Mouse (Mus musculus) heart, postnatal 36 days (tissue): ENCODE measurements around the gene Tnfrsf26. TPM values are rescaled to one million over a fixed set of nuclear protein-coding genes. Genes with fewer than 3 reads are reported as not detected.

Experiments used
- DNase-seq, 2 experiments: peaks; one replicate each; pipeline ENCODE4 v3.0.0; 2021 to 2022
- intact Hi-C: fragments of 180-260 bp; cut with DNase I; formaldehyde crosslinking; loops from one replicate; pipeline ENCODE4 v1.15.1; 2025
- microRNA-seq, 2 experiments: library from miRNA; unstranded; fragments of <30 nt; microRNA quantifications; one replicate each; pipeline ENCODE4 v1.2.0; 2021; ENCODE audit warnings: borderline number of aligned reads in 2 of 2
- total RNA-seq, 2 experiments: library from RNA; stranded (reverse); gene quantifications; 2 replicates each; pipeline ENCODE4 v1.2.3; 2021

Tnfrsf26 gene
- total RNA-seq, 2 experiments from 2014 or later: 0.44 to 0.81 TPM

DNA sequence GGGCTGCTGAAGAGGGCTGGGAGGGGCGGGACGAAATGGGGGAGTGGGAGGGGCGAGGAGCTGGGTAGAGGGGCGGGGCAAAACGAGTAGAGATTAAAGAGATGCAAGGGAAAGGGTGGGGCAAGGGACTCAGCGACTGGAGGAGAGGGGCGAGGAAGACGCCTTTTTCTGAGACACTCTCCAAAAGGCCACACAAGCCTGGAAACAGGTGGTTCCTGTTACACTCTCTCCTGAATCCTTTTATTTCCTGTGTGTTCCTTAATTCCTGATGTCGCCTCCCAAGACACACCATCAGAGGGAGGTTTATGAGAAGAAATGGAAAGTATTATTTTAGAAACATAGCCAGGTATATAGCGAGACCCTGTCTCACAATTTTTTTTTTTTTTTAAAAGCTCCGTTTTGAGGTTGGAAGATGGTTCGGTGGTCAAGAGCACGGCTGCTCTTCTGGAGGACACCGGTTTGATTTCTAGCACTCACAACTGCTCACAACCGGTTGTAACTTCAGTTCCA, 28.2 kb downstream of the Tnfrsf26 start:
- no peak for DNase-seq
- intact Hi-C loops: no loop called here

DNA sequence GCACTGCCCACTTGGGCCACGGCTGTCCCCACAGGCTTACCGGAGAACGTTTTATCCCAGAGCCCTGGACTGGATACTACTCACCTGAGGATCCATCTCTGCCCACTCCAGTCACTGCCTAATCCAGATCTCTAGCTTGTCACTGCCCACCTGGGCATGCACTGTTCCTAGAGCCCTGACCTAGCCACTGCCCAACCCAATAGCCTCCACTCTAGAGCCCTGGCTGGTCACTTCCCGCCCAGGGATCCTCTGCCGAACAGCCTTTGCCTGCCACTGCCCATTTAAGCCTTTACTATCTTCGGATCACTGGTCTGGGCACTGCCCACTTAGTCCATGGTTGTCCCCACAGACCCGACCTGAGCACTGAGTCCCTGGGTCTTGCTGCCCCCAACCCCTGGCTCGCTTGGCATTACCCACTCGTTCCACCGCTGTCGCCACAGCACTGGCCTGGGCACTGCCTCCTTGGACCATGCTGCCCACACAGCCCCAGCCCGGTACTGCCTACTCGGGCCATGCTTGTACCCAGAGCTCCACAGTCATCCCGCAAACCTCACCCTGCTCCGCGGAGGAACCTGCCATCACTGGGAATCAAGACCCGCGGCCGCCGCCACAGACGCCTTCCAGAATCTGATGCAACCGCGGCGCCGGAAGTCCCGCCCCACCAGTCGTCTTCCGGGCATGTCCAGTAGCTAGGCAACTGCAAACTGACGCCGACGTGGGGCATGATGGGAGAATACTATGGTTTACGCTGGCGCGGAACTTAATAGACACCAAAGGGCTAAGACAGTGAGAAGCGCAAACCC, 28.9 kb downstream of the Tnfrsf26 start, which contains the start of gene Cars:
Gene Cars (minus strand): TSS at position 663 of the 803 bp plus-strand sequence.
- peak; percentile 94 for DNase-seq
- intact Hi-C loops: no loop called here

DNA sequence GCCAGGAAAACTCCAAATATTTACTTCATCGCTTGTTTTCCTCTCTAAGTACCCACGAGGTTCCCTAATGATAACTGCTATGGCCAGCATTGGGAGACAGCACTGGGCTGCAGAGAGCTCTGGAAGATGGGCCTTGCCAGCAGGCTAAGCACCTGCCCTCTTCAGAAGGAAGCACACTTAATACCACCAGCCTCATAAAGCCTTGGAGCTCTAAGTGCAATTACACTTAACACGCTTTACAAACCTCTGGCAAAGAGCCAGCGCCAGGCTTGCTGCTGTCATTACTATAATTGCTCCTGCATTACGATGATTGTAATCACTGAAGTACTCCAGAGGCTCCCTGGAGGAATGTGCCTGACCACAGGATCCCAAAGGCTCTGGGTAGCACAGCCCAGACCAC, 33.7 kb downstream of the Tnfrsf26 start:
- intact Hi-C loops: loop anchor here (1.0 kb wide), 1 partner anchor 11 kb away; no protein-coding TSS in a partner anchor
- no peak for DNase-seq

DNA sequence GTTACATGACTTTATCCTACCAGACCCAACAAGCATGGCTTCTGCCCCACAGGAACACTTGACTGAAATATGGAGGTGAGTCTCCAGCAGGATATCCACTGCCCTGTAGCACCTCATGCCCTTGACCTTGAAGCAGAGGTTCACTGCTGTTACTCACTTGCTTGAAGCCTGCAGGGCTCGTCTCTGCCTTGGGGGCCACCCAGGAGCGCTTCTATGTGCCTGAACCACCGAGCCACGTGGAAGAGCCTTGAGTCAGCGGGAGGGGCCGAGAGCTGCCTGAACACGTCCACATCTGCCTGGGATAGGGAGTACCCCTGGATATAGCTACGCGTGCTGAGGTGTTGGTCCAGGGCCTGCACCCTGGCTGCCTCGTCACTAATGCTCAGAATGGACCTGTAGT, 36.3 kb downstream of the Tnfrsf26 start:
- DNase-seq: no peak
- intact Hi-C loops: no loop called here

DNA sequence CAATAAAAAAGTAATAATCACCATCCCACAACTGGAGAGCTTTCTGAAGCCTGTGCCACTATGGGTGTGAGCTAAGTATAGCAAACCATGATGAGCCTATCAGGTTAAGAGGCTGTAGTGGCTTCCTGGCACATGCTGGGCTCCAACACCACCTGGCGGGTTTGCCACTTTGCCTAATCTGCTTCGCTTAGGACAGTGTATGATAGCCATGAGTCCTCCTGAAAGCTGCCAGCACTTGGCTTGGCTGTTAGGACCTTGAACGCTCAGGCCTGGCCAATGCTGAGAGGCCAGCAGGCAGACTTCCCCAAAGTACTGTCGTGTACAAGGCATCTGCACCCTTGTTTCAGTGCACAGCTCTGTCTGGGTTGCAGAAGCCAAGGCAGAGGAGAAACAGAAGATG, 40.5 kb downstream of the Tnfrsf26 start:
- intact Hi-C loops: loop anchor here (5.0 kb wide), 1 partner anchor 159 kb away; no protein-coding TSS in a partner anchor
- peak; percentile 30 to 44 for DNase-seq

DNA sequence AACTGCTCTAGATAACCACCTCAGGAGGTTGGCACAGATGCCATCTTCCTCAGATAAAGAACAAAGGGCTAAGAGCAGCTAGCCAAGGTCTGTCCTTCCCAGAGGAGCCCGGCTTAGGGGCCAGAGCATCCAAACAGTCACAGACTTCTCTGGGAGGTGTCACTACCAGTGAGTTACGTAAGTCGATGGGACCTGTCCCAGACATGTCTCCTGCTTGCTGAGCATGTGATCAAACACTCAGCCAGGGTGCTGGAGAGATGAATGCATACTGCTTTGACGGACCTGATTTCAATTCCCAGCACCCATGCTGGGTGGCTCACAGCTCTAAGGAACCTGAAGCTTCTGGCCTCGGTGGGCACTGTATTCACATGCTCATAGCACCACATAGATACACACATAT, 40.9 kb downstream of the Tnfrsf26 start:
- intact Hi-C loops: loop anchor here (5.0 kb wide), 1 partner anchor 160 kb away; no protein-coding TSS in a partner anchor
- peak; percentile 22 to 25 for DNase-seq

DNA sequence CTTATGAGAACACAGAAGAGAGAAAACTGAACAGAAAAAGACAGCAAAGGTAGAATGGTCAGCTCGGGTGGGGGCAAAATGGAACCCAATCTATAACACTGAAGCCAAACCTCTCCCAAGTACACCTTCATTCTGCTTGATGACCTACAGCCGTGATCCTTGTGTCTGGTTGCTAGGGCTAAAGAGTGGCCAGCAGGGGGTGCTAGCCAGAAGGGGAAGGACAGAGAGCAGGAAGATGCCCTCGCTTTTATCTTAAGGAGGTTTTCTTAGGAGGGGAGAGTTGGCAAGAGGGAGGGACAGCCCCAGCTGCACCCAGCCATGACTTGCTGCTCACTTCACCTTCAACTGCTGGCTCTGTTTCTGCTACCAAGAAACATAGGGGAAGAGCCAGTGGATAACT, 44.6 kb downstream of the Tnfrsf26 start:
- intact Hi-C loops: loop anchor here (1.0 kb wide), 2 partner anchors 11 to 112 kb away; no protein-coding TSS in a partner anchor
- DNase-seq: peak; percentile 65 to 79

DNA sequence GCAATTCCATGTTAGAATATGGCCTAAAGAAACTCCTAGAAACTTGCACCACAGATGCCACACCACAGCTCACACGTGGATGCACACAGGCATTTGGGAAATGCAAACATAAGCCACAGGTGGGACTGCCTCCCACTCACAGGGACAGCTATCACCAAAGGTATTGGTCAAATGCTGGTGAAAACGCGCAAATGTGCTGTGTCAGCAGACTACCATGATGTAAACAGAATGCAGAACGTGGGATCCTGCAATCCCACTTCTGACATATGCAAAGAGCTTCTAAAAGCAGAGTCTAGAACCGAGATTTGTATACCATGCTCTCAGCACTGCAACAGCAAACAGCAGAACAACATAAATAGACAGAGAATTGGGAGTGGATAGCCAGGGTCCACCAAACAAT, 45.5 kb downstream of the Tnfrsf26 start:
- intact Hi-C loops: no loop called here
- no peak for DNase-seq

DNA sequence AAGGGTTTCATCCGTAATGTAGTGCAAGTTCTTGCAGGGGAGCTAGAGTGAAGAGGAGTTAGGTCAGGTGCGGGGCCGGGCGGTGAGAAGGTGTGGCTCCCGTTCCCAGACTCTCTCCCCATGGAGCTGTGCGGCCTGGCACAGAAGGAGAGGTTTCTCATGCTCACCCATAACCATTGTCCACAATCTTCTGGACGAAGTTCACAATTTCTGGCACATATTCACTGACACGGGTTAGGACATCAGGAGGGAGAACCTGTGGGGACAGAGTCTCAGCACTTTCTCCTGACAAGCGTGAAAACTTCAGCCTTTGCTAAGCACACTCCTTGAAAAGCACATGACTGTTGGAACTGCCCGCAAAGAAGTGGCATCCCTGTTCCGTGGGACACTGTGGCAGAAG, 52.8 kb downstream of the Tnfrsf26 start:
- intact Hi-C loops: no loop called here
- no peak for DNase-seq

DNA sequence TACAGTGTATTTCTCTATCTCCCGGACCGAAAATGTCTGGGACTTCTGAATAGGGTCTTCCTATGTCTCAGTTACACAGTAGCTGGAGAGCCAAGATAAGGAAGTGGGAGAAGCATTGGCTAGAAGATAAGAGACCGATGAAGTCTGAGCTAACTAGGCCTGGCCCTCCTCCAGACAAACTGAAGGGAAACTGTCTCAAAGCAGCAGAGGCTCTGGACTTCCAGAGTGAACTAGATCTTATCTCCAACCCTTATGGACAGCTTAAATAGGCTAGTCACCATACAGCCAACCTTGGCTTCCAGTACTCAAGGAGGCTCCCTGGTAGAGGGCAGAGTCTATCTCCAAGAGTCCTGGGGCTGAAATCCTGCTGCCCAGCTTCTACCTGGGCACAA, 62.9 kb downstream of the Tnfrsf26 start:
- intact Hi-C loops: no loop called here
- no peak for DNase-seq

DNA sequence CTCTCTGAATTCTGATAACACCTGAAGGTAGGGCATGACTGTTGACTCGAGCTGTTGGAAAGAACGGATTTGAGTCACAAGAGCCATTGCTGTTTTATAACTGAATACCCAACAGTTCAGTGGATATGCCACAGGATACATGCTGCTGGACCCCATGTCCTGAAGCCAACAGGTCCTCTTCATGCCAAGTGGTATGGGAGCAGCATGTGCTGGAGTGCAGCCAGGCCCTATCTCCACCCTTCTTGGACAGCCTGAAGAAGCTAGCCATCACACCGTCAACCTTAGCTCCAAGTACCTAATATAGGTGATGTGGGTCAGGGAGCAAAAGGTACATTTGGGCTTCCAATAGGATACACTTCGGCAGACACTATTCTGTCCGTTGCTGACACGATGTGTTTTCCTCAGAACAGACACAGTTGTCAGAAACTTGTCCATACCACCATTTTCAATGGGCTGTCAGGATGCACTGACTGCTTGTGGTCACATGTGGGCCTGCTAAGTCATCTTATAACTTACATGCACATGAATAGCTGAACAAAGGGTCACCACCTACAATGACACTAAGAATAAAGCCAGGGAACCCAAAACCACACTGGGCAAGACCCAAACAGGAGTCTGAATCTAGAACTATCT, 63.4 kb downstream of the Tnfrsf26 start:
- intact Hi-C loops: no loop called here
- no peak for DNase-seq

DNA sequence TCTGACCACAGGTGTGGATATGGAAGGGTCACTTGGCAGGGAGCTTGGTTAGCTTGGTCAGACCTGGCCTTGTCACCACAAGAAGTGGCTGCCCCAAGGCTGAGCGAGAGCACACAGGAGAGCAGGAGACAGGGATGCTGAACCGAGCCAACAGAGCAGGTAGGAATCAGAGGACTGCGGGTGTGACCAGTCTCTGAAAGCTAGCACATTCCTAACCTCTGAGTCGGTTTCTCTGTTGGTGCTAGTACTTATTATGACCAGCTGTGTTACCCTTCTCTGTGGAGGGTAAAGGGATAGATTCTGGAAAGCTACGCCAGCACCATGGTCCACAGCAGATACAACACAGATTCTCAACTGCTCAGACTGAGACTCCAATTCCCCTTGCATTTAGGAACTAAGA, 64.7 kb downstream of the Tnfrsf26 start:
- DNase-seq: no peak
- intact Hi-C loops: no loop called here

Small RNA genes within 50 kb of the gene (microRNA-seq; reads per million reads assigned to microRNA genes)
- 0 reads per million in 2 experiments for gene Mir7064

Other genes with a start within 250 kb of the Tnfrsf26 start
- gene Cdkn1c, start 167.7 kb downstream of the Tnfrsf26 start, total RNA-seq: 10 to 100 TPM; 30.8 to 44.2 TPM
- gene Slc22a18, start 155.0 kb downstream of the Tnfrsf26 start, total RNA-seq: under 1 TPM; 0.33 to 0.54 TPM
- not detected for gene Phlda2, start 125.6 kb downstream of the Tnfrsf26 start, total RNA-seq
- gene Nap1l4, start 79.6 kb downstream of the Tnfrsf26 start, total RNA-seq: 100 to 1,000 TPM; 181 to 193 TPM
- 10 to 100 TPM; 22.6 to 23.6 TPM for gene Cars, start 28.6 kb downstream of the Tnfrsf26 start, total RNA-seq
- gene Tnfrsf22, start 20.9 kb upstream of the Tnfrsf26 start, total RNA-seq: 1 to 10 TPM; 1.5 to 2.3 TPM
- gene Tnfrsf23, start 57.1 kb upstream of the Tnfrsf26 start, total RNA-seq: 1 to 10 TPM; 1.4 to 2.0 TPM
- 10 to 100 TPM; 19.6 to 26.1 TPM for gene Osbpl5, start 128.3 kb upstream of the Tnfrsf26 start, total RNA-seq
- not detected for gene Mrgprg, start 138.3 kb upstream of the Tnfrsf26 start, total RNA-seq
- gene Mrgpre, start 155.8 kb upstream of the Tnfrsf26 start, total RNA-seq: 1 to 10 TPM; 1.2 to 1.4 TPM
- gene Nadsyn1, start 194.1 kb upstream of the Tnfrsf26 start, total RNA-seq: 1 to 10 TPM; 4.2 to 4.4 TPM
- gene Dhcr7, start 194.4 kb upstream of the Tnfrsf26 start, total RNA-seq: 1 to 10 TPM; 5.6 to 6.2 TPM
- gene Gm498, start 238.1 kb upstream of the Tnfrsf26 start, total RNA-seq: not detected